Mouse (Mus musculus) MEL (cell line): ENCODE data around the gene Slc2a3. TPM values are rescaled to one million over a fixed set of nuclear protein-coding genes. Genes with fewer than 3 reads are reported as not detected.

ENCODE experiments used
- DNase-seq: peaks from one replicate; pipeline ENCODE4 v3.0.0; 2011; ENCODE audit warnings: low read depth, low spot score
- H3K27ac ChIP-seq: 2 replicates; pipeline ENCODE4 v1.5.1; 2012; ENCODE audit warnings: low read depth, mild to moderate bottlenecking, control low read depth, low read length, moderate library complexity; ENCODE audit not compliant: control insufficient read depth
- H3K27me3 ChIP-seq, 2 experiments: fragments of 150-350 bp in 1 of 2; sonication (generic) in 1 of 2; 2 replicates each; pipeline ENCODE4 v1.6.1; 2012; ENCODE audit warnings: low read length in 2 of 2, mild to moderate bottlenecking in 2 of 2, improper control_type of control experiment in 1 of 2, moderate library complexity in 1 of 2; ENCODE audit not compliant: insufficient read depth in 2 of 2, control insufficient read depth in 1 of 2
- H3K36me3 ChIP-seq, 2 experiments: 2 replicates each; pipeline ENCODE4 v1.6.1; 2012 to 2014; ENCODE audit warnings: low read length in 2 of 2, improper control_type of control experiment in 1 of 2, inconsistent platforms in 1 of 2, mild to moderate bottlenecking in 1 of 2; ENCODE audit not compliant: insufficient read depth in 2 of 2, control insufficient read depth in 1 of 2
- H3K4me1 ChIP-seq, 2 experiments: fragments of 150-350 bp in 1 of 2; sonication (generic) in 1 of 2; 2 replicates each; pipeline ENCODE4 v1.6.1; 2012; ENCODE audit warnings: low read length in 2 of 2, improper control_type of control experiment in 1 of 2, mild to moderate bottlenecking in 1 of 2; ENCODE audit not compliant: insufficient read depth in 2 of 2, control insufficient read depth in 1 of 2
- H3K4me3 ChIP-seq, 2 experiments: fragments of 150-350 bp in 1 of 2; sonication (generic) in 1 of 2; 2 replicates each; pipeline ENCODE4 v1.5.1; 2012; ENCODE audit warnings: low read depth in 2 of 2, low read length in 2 of 2, mild to moderate bottlenecking in 2 of 2, moderate library complexity in 2 of 2, control low read depth in 1 of 2, improper control_type of control experiment in 1 of 2; ENCODE audit not compliant: control insufficient read depth in 1 of 2, insufficient read depth in 1 of 2
- H3K79me2 ChIP-seq: 2 replicates; pipeline ENCODE4 v1.6.1; 2012; ENCODE audit warnings: mild to moderate bottlenecking, low read length, moderate library complexity; ENCODE audit not compliant: control insufficient read depth, poor library complexity, insufficient read depth
- H3K9ac ChIP-seq: 2 replicates; pipeline ENCODE4 v1.6.1; 2012; ENCODE audit warnings: low read depth, mild to moderate bottlenecking, control low read depth, low read length, moderate library complexity; ENCODE audit not compliant: control insufficient read depth, poor library complexity, severe bottlenecking
- H3K9me3 ChIP-seq: fragments of 150-350 bp; sonication (generic); replicated peaks from 2 replicates; pipeline ENCODE4 v1.6.1; 2012; ENCODE audit warnings: mild to moderate bottlenecking, low read length, improper control_type of control experiment, moderate library complexity; ENCODE audit not compliant: insufficient read depth
- CTCF ChIP-seq, 3 experiments: IDR thresholded peaks in 2 of 3; conservative IDR thresholded peaks in 1 of 3; 2 replicates each; pipeline ENCODE4 v1.5.1; 2011 to 2012; ENCODE audit warnings: low read length in 3 of 3, low read depth in 2 of 3, mild to moderate bottlenecking in 2 of 3, improper control_type of control experiment in 1 of 3, inconsistent platforms in 1 of 3, mixed read lengths in 1 of 3, moderate library complexity in 1 of 3; ENCODE audit not compliant: control insufficient read depth in 1 of 3, insufficient read depth in 1 of 3, poor library complexity in 1 of 3, severe bottlenecking in 1 of 3
- HCFC1 ChIP-seq: IDR thresholded peaks from 2 replicates; pipeline ENCODE4 v1.6.1; 2012; ENCODE audit warnings: low read depth, mild to moderate bottlenecking, inconsistent platforms, low read length, improper control_type of control experiment, moderate library complexity
- MAZ ChIP-seq: IDR thresholded peaks from 2 replicates; pipeline ENCODE4 v1.6.1; 2012; ENCODE audit warnings: low read depth, mild to moderate bottlenecking, inconsistent platforms, low read length, improper control_type of control experiment
- MXI1 ChIP-seq: IDR thresholded peaks from 2 replicates; pipeline ENCODE4 v1.6.1; 2011; ENCODE audit warnings: mild to moderate bottlenecking, low read depth, low read length, improper control_type of control experiment
- MYC ChIP-seq: IDR thresholded peaks from 2 replicates; pipeline ENCODE4 v1.6.1; 2011; ENCODE audit warnings: low read depth, mild to moderate bottlenecking, low read length, improper control_type of control experiment, moderate library complexity
- NRF1 ChIP-seq: IDR thresholded peaks from 2 replicates; pipeline ENCODE4 v1.6.1; 2014; ENCODE audit warnings: low read depth, mild to moderate bottlenecking, inconsistent platforms, low read length, improper control_type of control experiment, moderate library complexity; ENCODE audit not compliant: poor library complexity, insufficient read depth, severe bottlenecking
- RAD21 ChIP-seq: IDR thresholded peaks from 2 replicates; pipeline ENCODE4 v1.6.1; 2011; ENCODE audit warnings: mild to moderate bottlenecking, low read depth, low read length, improper control_type of control experiment
- SIN3A ChIP-seq: IDR thresholded peaks from 2 replicates; pipeline ENCODE4 v1.6.1; 2012; ENCODE audit warnings: low read length, improper control_type of control experiment, inconsistent platforms
- SMC3 ChIP-seq: IDR thresholded peaks from 2 replicates; pipeline ENCODE4 v1.6.1; 2011; ENCODE audit warnings: low read depth, low read length, improper control_type of control experiment
- TBP ChIP-seq: IDR thresholded peaks from 2 replicates; pipeline ENCODE4 v1.8.0; 2011; ENCODE audit warnings: low read depth, low read length, improper control_type of control experiment
- TCF12 ChIP-seq: IDR thresholded peaks from 2 replicates; pipeline ENCODE4 v1.6.1; 2014; ENCODE audit warnings: low read depth, mild to moderate bottlenecking, inconsistent platforms, low read length, improper control_type of control experiment, moderate library complexity
- UBTF ChIP-seq: IDR thresholded peaks from 2 replicates; pipeline ENCODE4 v1.6.1; 2012; ENCODE audit warnings: low read depth, mild to moderate bottlenecking, inconsistent platforms, low read length, improper control_type of control experiment, moderate library complexity, borderline replicate concordance; ENCODE audit not compliant: insufficient read depth
- USF2 ChIP-seq, 2 experiments: IDR thresholded peaks; 2 replicates each; pipeline ENCODE4 v1.6.1; 2011 to 2012; ENCODE audit warnings: improper control_type of control experiment in 2 of 2, low read length in 2 of 2, borderline replicate concordance in 1 of 2, inconsistent platforms in 1 of 2, low read depth in 1 of 2, mild to moderate bottlenecking in 1 of 2; ENCODE audit not compliant: insufficient read depth in 1 of 2
- ZNF384 ChIP-seq: IDR thresholded peaks from 2 replicates; pipeline ENCODE4 v1.6.1; 2012; ENCODE audit warnings: low read depth, mild to moderate bottlenecking, inconsistent platforms, low read length, improper control_type of control experiment
- polyA plus RNA-seq, 2 experiments: library from polyadenylated mRNA; stranded (reverse) in 1 of 2; unstranded in 1 of 2; fragments of >175 nt in 1 of 2; fragments of >200 nt in 1 of 2; gene quantifications; 2 replicates each; pipeline versions ENCODE4 v1.2.1 to v1.2.4; 2012; ENCODE audit warnings: low replicate concordance in 2 of 2, low read depth in 1 of 2; ENCODE audit not compliant: insufficient read length in 2 of 2, insufficient read depth in 1 of 2, missing spikeins in 1 of 2
- total RNA-seq: library from RNA; depleted of rRNA; stranded (reverse); fragments of 300-350 nt; gene quantifications from 2 replicates; pipeline ENCODE4 v1.2.3, GENCODE M21; 2012

The Slc2a3 gene
- total and polyA plus RNA-seq, 3 experiments = 78.4 to 93.4 TPM; not detected in 1

GRCm38 (mm10) chr6:122703251-122703650, 98.2 kb downstream of the Slc2a3 start:
- no peak for DNase-seq
- H3K79me2 ChIP-seq = no peaks in the 10 kb centered on the region
- TF ChIP-seq TBP (no peak), MXI1 (no peak), SMC3 (no peak)
- peaks cover 4 to 6% of the 10 kb centered on the region in 2 experiments; a peak in 3 of 4 replicates for H3K27me3 ChIP-seq
- no peaks in the 10 kb centered on the region for H3K9me3 ChIP-seq
- H3K27ac ChIP-seq = no peak overlapping the region
- no peak overlapping the region for H3K9ac ChIP-seq
- no peaks in the 10 kb centered on the region for H3K4me1 ChIP-seq
- H3K36me3 ChIP-seq = no peaks in the 10 kb centered on the region
- no peak overlapping the region for H3K4me3 ChIP-seq

- Histone ChIP-seq H3K36me3 (no peaks in the 10 kb centered on the region), H3K79me2 (no peaks in the 10 kb centered on the region), H3K4me3 (no peak overlapping the region), H3K4me1 (no peaks in the 10 kb centered on the region), H3K27me3 (peaks cover 3 to 4% of the 10 kb centered on the region in 2 experiments; a peak in 3 of 4 replicates), H3K9ac (no peak overlapping the region), H3K27ac (no peak overlapping the region)
- DNase-seq = no peak
- TF ChIP-seq USF2 (IDR thresholded peaks at IDR 0.05; ENCODE audit: borderline replicate concordance in 1 of 2, insufficient read depth in 1 of 2, low read depth in 1 of 2, low read length in 2 of 2) = no peak
- TF ChIP-seq TCF12 = no peak
- no peak for TF ChIP-seq RAD21
- TF ChIP-seq CTCF (IDR thresholded peaks at IDR 0.05 in 2 of 3, conservative IDR thresholded peaks at IDR 0.05 in 1 of 3; ENCODE audit: control insufficient read depth in 1 of 3, insufficient read depth in 1 of 3, low read depth in 2 of 3, low read length in 3 of 3, poor library complexity in 1 of 3, severe bottlenecking in 1 of 3) = no peak
- no peak for TF ChIP-seq UBTF
- no peak for TF ChIP-seq SIN3A
- TF ChIP-seq, all 39 proteins: peak for 0
- H3K9me3 ChIP-seq = no peaks in the 10 kb centered on the region
Observed at GRCm38 (mm10) chr6:122702480-122703124, 98.8 kb downstream of the Slc2a3 start.

- Histone ChIP-seq H3K9ac (no peak overlapping the region), H3K4me3 (no peak overlapping the region), H3K79me2 (no peaks in the 10 kb centered on the region), H3K9me3 (no peaks in the 10 kb centered on the region)
- TF ChIP-seq MYC (no peak), MAZ (no peak), NRF1 (no peak), HCFC1 (no peak), MXI1 (no peak), ZNF384 (no peak), TBP (no peak)
- TF ChIP-seq, all 39 proteins: peak for 0
- Histone ChIP-seq H3K27ac (no peak overlapping the region), H3K4me1 (no peaks in the 10 kb centered on the region), H3K27me3 (peaks cover 2 to 4% of the 10 kb centered on the region in 2 experiments; a peak in 1 of 4 replicates), H3K36me3 (no peaks in the 10 kb centered on the region)
- no peak for DNase-seq
Observed at GRCm38 (mm10) chr6:122701816-122702215, 99.6 kb downstream of the Slc2a3 start.
